Mouse (Mus musculus) thymus, postnatal 14 days (tissue): ENCODE measurements around the gene Gm16253.

Experiments
- DNase-seq: peaks from one replicate; pipeline ENCODE4 v3.0.0; 2021

Gm16253 gene

DNA sequence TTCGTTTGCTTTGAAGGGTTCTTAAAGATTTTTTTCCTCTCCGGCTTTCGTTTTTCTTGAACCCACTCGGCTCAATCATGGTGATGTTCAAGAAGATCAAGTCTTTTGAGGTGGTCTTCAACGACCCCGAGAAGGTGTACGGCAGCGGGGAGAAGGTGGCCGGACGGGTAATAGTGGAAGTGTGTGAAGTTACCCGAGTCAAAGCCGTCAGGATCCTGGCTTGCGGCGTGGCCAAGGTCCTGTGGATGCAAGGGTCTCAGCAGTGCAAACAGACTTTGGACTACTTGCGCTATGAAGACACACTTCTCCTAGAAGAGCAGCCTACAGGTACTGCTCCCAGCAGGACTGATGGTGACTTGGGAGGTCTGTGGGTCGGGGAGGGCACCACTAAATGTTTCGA, 18.6 kb upstream of the Gm16253 start:
- DNase-seq: peak; percentile 55

DNA sequence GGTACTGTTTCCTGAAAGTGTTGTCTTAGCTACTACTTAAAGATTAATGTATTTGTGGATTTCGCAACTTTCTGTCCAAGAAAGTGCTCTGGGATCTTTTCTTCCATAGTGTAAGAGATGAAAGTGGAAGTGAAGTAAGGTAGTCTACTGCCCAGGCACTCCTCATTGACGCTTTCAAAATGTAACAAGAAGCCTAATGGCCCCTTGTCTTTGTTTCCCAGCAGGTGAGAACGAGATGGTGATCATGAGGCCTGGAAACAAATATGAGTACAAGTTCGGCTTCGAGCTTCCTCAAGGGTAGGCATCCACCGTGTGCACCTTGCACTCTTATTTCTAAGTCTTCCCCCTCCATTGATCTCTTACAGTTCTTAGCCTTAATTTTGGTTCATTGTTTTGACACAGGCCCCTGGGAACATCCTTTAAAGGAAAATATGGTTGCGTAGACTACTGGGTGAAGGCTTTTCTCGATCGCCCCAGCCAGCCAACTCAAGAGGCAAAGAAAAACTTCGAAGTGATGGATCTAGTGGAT, 18.1 kb upstream of the Gm16253 start:
- DNase-seq: no peak

DNA sequence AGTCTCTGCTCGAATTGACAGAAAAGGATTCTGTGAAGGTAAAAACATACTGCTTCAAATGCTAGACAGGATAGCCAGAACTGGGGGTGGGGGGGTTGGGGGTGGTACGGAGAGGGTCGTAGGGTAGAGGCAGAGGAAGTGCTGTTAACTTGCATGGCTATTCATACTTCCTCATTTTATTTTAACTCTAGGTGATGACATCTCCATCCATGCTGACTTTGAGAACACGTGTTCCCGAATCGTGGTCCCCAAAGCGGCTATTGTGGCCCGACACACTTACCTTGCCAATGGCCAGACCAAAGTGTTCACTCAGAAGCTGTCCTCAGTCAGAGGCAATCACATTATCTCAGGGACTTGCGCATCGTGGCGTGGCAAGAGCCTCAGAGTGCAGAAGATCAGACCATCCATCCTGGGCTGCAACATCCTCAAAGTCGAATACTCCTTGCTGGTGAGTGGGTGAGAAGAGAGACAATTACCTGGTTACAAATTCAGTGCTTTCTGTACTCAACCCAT, 17.3 kb upstream of the Gm16253 start:
- no peak for DNase-seq

DNA sequence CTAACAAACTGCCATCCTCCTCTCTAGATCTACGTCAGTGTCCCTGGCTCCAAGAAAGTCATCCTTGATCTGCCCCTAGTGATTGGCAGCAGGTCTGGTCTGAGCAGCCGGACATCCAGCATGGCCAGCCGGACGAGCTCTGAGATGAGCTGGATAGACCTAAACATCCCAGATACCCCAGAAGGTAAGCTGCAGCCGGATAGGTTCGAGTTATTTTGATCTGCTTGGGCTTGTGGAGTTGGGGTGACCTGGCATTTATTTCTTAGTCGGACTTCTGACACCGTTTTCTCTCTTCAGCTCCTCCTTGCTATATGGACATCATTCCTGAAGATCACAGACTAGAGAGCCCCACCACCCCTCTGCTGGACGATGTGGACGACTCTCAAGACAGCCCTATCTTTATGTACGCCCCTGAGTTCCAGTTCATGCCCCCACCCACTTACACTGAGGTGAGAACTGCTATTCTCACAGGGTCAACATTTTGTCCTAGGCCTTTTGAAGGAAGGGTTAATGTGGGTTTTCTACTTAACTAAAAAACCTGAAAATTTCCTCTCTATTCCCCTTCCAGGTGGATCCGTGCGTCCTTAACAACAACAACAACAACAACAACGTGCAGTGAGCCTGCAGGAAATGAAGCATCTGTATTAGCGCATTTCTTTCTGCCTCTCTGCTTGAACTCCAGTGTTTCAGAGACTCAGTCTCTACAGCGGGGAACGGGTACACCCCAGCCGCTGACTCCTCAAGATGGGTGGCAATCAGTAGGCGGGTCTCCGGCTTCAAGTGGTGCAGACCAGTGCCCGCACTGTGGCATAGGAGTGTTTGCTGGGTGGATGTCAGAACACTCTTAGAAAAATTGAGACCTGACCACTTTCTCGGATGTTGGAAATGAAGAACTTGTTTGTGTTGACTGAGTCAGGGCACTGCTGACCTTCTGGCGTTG, 16.6 kb upstream of the Gm16253 start:
- no peak for DNase-seq

DNA sequence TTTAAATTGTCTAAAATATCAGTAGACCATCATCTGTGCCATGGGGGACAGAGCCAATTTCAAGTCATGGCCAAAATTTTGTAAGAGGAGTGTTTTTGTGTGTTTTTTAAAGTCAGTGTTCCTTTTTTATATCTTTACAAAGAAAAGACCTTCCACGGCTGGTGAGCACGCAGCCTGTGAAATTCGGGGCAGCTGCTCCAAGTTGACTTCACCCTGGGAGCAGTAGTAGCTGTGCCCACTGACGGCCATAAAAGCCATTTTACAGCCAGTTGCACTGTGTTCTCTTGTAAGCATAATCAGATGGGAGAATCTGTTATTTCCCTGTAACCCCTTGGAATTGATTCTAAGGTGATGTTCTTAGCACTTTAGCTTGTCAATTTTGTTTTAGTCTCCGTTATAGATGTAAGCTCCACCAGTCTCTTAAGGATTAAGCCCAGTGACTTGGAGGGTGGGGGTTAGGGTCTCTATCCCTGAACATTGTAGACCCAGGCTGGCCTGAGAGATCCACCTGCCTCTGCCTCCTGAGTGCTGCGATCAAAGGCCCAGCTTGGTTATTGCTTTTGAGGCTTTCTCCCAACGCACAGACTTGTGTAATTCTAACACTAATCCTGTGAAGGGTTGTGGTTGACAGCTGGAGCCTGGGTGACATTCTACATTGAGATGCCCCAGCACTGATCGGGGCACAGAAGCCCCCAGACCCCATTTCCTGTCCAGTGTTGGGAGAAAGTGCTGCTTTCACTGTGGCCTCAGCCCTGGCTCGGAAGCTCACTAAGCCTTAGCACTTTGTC, 15.7 kb upstream of the Gm16253 start:
- DNase-seq: no peak

DNA sequence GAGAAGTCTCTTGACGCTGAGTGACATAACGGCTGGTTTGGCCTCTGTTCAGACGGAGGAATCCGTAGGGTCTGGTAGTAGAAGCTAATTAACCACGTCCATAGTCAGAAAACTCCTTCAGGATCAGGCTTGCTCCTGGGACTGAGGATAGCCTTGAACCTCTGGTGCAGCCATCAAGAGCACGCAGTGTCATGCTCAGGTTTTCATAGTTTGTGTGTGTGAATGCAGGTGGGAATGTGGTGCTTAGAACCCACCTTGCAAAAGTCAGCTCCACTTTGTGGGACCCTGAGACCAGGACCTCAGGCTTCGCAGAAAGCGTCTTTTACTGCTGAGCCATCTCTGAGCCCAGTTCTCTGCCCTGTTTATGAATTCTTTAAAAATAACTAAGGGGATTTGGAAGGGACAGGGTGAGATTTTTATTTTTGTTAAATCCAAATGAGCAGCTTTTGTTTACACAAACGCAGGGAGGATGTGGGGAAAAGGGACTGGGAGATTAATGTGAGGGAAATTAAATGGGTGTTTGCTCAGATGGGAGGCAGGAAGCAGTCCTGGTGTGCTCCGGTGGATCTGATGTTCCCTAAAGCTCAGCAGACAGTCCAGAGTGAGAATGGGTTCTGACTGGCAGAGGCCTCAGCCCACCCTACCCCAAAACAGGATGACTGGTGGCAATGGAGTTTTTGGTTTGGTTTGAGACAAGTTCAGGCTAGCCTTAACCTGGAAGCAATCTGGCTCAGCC, 14.7 kb upstream of the Gm16253 start:
- DNase-seq: no peak

DNA sequence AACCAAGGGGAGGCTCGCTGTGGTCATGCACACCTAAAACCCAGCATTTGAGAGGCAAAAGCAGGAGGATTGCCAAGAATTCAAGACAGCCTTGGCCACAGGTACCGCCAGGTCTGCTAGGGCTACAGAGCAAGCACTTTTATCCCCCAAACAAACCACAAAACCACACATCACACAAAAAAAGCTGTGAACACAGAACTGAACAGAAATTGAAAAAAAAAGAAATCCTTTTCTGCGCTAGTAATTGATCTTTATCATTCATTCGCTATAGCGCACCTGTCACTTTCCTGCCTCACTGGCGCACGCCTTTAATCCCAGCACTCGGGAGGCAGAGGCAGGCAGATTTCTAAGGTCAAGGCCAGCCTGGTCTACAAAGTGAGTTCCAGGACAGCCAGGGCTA, 13.5 kb upstream of the Gm16253 start:
- DNase-seq: peak; percentile 48

DNA sequence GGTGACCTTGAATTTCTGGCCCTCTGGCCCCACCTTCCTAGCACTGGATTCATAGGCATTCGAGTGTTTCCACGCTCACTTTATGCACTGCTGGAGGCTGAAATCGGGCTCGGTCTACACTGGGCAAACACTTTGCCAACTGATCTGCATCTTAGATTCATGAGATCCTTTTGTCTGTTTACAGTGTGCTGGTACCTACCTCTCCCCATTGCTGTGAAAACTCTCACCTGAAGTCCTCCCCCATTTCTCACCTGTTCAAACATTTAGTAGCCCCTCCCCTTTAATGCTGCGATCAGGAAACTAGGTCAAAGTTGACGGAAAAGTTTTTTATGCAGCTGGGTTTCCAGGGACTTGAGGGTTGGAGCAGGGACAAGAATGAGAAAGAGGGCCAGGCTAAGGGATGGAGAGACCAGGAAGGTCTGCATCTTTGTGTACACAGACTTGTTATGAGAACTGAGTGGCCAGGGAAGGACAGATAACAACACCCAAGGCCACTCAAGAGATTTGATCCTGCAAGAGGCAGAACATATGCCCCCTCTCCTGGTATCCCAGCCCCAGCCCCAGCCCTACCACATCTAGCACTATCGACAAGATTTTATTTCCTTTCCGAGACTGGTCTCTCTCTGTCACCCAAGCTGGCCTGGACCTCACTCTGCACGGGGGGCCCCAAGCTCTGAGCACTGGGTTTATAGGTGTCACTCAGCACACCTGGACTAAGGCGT, 12.7 kb upstream of the Gm16253 start:
- DNase-seq: no peak

DNA sequence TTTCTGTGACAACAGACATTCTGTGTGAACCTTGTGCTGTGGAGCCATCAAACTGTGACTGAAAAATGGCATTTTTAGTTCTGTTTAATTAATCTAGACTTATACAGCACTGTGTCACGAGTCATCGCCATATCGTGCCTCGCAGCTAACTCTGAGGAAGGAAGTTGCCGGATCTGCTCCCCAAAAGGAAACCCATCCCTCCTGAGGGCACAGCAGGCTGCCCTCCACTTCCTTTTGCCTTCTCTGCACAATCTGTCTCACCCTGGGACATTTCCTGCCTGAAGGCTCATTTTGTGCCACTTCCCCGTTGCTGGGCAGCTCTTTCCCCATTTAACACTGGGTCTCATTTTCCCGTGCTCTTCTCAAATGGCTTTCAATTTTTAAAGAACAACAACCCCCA, 12.2 kb upstream of the Gm16253 start:
- peak; percentile 67 for DNase-seq

DNA sequence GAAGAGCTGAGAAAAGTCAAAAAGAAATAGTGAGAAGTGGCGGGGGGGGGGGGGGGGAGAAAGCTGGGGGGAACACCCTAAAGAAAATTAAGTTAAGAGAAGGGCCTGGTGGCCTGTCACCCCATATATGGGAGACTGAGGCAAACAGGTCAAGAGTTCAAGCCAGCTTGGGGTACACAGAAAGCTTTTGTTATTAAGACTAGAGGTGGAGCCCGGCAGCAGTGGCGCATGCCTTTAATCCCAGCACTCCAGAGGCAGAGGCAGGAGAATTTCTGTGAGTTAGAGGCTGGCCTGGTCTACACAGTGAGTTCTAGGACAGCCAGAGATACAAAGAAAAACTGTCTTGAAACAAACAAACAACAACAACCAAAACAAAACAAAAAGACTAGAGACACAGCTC, 11.7 kb upstream of the Gm16253 start:
- no peak for DNase-seq

DNA sequence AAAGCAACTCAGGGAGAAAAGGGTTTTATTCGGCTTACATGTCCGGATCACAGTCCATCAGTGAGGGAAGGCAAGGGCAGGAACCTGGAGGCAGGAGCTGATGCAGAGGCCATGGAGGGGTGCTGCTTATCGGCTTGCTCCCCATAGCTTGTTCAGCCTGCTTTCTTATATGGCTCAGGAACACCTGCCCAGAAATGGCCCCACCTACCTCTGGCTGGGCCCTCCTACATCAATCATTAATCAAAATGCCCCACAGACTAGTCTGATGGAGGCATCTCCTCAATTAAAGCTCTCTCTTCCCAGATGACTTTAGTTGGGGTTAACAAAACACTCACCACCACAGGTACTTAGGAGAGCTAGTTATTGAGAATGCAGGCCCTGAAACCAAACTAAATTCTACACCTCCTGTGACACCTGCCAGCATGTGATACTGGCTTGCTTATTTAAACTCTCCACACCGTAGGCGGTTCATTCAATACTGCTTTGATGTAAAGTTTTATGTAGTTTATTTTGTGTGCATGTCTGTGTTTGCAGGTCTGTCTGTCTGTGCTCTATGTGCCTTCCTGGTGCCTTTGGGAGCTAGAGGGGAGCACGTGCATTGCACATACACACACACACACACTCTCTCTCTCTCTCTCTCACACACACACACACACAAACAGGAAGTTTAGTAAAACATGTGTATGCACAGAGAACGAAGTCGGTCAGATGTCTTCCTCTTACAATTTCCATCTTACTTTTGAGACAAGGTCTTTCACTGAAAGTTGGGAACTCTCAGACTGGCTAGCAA, 9.9 kb upstream of the Gm16253 start:
- no peak for DNase-seq

DNA sequence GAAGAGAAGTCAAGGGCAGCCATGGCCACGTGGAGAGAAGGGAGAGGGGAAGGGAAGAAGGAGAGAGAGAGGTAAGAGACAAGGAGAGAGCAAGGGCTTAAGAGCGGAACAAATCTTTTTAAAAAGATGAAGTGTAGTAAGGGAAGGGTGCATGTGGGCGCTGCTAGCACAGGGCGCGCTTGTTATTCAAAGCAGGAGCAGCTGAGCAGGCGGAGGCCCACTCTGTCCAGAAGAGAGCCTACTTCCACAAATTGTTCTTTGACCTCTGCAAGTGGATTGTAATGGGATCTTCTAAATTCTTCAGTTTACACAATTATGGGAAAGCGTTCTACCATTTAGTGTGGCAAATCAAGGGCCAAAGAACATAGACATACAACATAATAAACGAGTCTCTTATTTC, 8.2 kb upstream of the Gm16253 start:
- DNase-seq: no peak

DNA sequence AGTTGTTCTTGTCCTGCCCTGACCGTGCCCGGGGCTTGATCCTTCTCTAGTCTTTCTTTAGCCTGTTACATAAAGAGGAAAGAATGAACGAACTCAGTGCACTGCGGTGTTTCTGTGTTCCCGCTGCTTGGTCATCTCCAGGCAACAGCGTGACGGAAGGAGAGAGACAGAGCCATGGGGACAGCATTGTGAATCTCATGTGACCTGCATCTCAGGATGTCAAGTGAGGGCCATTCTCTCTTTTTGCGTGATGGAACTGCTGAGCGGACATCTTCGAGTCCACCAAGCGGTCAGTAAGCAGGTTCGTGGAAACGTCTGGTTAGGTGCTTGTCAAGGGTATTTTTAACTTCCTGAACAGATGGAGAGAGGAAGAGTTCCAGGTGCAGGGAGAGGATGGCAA, 7.3 kb upstream of the Gm16253 start:
- DNase-seq: no peak

DNA sequence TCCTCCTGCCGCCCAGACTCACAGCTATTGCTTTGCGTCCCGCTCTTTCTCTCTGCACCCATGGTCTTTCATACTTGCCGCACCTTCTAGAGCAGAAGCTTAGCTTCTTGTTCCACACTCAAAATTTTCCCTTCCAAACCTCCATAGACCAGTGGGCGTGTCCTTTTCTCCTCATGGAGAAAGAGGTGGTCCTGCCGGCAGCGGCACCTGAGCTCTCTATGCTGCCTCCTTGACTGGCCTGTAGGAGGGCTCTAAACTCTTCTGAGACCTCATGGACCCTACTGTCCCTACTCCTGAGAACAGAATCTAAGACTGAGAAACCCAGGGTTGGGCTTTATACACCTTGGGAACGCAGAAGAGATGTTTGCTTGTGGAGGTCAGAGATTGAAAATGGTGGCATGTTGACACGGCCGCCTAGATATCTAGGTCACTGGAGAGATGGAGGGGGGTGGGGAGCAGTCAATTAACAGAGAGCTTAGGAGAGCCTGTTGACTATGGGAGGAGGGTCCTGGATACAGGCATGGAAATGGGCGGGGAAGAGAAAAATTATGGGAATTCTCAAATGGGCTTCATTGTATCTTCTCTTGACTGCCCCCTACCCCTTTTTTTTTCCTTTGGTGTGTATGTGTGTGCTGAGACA, 6.7 kb upstream of the Gm16253 start:
- no peak for DNase-seq

DNA sequence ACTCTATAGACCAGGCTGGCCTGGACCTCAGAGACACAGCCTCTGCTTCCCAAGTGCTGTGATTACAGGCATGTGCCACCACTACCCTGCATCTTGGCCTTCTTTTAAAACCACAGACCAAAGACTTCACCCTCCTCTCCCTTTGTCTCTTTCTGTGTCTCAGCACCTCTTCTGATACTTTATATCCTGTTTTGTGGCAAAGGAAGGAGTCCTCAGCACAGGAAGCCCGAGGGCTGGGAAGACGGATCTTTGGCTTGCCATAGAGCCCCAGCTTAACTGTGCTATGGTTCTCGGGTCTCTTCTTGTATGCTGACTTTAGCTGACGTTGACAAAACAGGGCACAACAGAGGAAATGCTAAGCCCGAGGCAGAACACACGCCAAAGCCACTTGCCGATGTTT, 6.1 kb upstream of the Gm16253 start:
- DNase-seq: no peak

DNA sequence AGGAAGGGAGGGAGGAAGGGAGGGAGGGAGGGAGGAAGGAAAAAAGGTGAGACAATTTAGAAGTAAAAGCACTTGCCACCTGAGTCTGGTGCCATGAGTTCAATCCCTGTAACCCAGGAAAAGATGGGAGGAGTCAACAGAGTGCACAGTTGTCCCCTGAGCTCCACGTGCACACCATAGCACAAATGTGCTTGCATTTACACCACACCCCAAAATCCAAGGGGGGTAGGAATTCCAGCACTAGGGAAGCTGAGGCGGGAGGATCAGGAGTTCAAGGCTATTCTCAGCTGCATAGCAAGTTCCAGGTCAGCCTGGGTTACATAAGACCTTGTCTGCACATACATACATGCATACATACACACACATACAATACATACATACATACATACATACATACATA, 5.4 kb upstream of the Gm16253 start:
- no peak for DNase-seq

DNA sequence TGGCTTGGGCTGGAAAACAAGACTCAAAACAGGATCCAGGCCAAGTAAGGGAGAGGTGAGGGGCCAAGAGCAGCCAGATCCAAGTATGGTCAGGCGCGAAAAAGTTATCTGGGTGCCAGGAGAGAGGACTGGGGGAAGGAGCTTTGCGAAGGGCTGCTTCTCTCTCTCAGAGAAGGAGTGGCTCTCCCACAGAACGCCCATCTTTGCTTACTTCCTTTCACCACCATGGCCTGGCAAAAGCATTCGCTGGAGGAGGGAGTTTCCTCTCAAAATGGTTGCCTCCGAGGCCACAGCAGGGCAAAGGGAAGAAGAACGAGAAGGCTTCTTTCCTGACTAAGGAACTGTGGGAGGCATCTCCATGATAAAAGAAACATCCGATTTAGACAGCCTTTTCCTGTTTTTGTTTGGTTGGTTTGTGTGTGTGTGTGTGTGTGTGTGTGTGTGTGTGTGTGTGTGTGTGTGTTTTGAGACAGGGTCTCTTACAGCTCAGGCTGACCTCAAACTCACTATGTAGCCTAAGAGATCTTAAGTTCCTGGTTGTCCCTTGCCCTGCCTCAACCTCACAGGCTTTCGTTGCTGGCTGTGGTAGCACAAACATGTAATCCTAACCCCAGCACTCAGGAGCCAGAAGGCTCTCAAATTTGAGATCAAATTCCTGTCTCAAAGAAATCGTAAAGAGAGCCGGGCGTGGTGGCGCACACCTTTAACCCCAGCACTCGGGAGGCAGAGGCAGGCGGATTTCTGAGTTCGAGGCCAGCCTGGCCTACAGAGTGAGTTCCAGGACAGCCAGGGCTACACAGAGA, 4.7 kb upstream of the Gm16253 start:
- DNase-seq: no peak

DNA sequence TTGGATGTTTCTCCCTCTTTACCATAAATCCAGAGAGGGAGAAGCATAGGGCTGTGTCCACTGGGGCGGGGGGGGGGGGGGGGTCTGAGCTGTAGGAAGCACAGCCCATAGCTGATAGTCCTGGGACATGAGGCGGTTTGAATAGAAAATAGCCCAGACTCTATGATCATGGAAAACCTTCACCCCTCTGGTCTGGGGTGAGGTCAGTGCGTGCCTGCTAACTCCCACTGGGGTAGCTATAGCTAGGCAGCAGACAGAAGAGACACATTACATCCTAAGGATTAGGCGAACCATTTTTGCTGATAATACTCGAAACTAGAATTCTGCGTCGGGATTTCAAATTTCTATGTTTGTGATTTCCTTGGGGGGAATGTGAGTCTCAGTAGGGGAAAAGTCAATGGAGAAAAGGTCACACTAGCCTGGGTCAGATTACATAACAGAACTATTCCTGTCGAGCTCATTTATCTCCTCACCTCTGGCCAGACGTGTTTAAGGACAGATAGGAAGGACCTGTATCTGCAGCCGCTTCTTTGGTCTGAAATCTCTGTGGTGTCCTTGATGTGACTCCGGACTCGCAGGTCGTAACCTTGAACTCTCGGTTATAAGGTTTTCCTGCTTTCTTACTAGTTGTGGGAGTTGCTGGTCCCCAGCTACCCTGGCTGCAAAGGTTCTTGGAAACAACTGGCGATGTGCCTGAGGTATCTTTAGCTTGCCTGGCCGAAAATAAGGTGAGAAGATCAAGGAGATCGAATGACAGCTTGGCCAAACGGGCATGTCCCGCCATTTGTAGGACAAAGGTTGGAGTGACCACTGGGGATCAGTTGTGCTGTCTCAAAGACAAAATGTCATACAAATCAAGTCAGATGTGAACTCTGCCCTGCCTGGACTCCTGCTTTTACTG, 2.9 kb upstream of the Gm16253 start:
- DNase-seq: no peak
